Mouse (Mus musculus): ENCODE measurements around the gene Fam161a. TPM values are rescaled to one million over a fixed set of nuclear protein-coding genes. Genes with fewer than 3 reads are reported as not detected.
A peak's percentile ranks its signal among the peaks of the same experiment; 100 is the strongest.

Fam161a gene
- total RNA-seq, 2 experiments from 2014 or later = 5.7 to 6.1 TPM

GRCm38 (mm10) chr11:22990393-22991126, 16.8 kb upstream of the Fam161a start, which contains the start of gene Cct4:
TSS of gene Cct4 (plus strand) at chr11:22990519.
- DNase-seq (ENCODE audit: low spot score in 2 of 2) = peak; percentile 85 to 91

GRCm38 (mm10) chr11:22991218-22991835, 16.0 kb upstream of the Fam161a start:
- no peak for DNase-seq (ENCODE audit: low spot score in 2 of 2)

GRCm38 (mm10) chr11:22994271-22994670, 13.1 kb upstream of the Fam161a start:
- no peak for DNase-seq (ENCODE audit: low spot score in 2 of 2)

- DNase-seq (ENCODE audit: low spot score in 2 of 2) = no peak
Measured at GRCm38 (mm10) chr11:22995461-22995860, 11.9 kb upstream of the Fam161a start.

- DNase-seq (ENCODE audit: low spot score in 2 of 2) = no peak
Measured at GRCm38 (mm10) chr11:22998308-22998707, 9.0 kb upstream of the Fam161a start.

GRCm38 (mm10) chr11:23005276-23005675, 2.1 kb upstream of the Fam161a start:
- no peak for DNase-seq (ENCODE audit: low spot score in 2 of 2)

GRCm38 (mm10) chr11:23007166-23007480, 208 bp upstream of the Fam161a start:
- no peak for DNase-seq (ENCODE audit: low spot score in 2 of 2)

GRCm38 (mm10) chr11:23008181-23008823, 971 bp downstream of the Fam161a start:
- DNase-seq (ENCODE audit: low spot score in 2 of 2) = peak; percentile 76 to 83

GRCm38 (mm10) chr11:23008824-23009200, 1.5 kb downstream of the Fam161a start:
- DNase-seq (ENCODE audit: low spot score in 2 of 2) = no peak

GRCm38 (mm10) chr11:23013096-23013495, 5.8 kb downstream of the Fam161a start:
- no peak for DNase-seq (ENCODE audit: low spot score in 2 of 2)

- no peak for DNase-seq (ENCODE audit: low spot score in 2 of 2)
Measured at GRCm38 (mm10) chr11:23013580-23014294, 6.4 kb downstream of the Fam161a start.

- DNase-seq (ENCODE audit: low spot score in 2 of 2) = no peak
Measured at GRCm38 (mm10) chr11:23014996-23015395, 7.7 kb downstream of the Fam161a start.

GRCm38 (mm10) chr11:23017943-23018342, 10.6 kb downstream of the Fam161a start:
- no peak for DNase-seq (ENCODE audit: low spot score in 2 of 2)

GRCm38 (mm10) chr11:23020116-23020770, 12.9 kb downstream of the Fam161a start:
- DNase-seq (ENCODE audit: low spot score in 2 of 2) = no peak

GRCm38 (mm10) chr11:23020841-23021240, 13.5 kb downstream of the Fam161a start:
- DNase-seq (ENCODE audit: low spot score in 2 of 2) = no peak

- DNase-seq (ENCODE audit: low spot score in 2 of 2) = no peak
Measured at GRCm38 (mm10) chr11:23023155-23023554, 15.8 kb downstream of the Fam161a start.

GRCm38 (mm10) chr11:23024169-23024568, 16.8 kb downstream of the Fam161a start:
- DNase-seq (ENCODE audit: low spot score in 2 of 2) = no peak

GRCm38 (mm10) chr11:23028957-23029356, 21.6 kb downstream of the Fam161a start:
- no peak for DNase-seq (ENCODE audit: low spot score in 2 of 2)

GRCm38 (mm10) chr11:23029399-23029798, 22.1 kb downstream of the Fam161a start:
- no peak for DNase-seq (ENCODE audit: low spot score in 2 of 2)

- no peak for DNase-seq (ENCODE audit: low spot score in 2 of 2)
Measured at GRCm38 (mm10) chr11:23047252-23047651, 39.9 kb downstream of the Fam161a start.

All from layer of hippocampus, postnatal 10 days (tissue).